Comparison of ENCODE assay signal across 8 mouse cellular contexts in the genomic region with DNA sequence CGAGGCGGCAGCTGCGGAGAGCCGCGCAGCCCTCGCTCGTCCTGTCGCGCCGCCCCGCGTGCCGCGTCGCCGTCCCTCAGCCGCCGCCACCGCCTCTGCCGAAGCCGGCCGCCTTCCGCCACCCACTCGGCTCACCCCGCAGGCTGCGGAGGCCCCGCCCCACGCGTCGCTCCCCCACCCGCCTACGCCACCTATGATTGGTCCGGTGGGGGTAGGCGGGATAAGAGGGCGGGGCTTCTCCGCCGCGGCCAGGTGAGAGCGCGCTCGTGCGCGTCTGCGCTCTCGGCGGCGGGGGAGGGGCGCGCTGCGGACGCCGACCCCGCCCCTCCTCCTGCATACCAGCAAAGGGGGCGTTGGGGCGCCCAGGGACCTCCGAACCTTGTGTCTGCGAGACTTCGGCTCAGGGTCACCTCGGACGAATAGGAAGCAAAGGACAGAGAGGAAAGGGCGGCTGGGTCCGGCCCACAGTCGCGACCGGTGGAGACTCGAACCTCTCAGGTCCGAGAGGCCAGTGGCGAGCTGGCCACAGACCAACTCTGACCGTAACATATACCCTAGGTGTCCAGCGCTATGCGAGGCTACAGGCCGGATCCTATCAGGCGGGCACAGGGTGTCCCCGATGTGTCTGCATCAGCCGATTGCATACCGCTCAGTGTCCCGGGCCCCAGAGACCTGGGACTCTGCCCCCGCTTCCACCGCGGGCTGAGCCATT. TPM values are rescaled to one million over a fixed set of nuclear protein-coding genes. Genes with fewer than 3 reads are reported as not detected.
A peak's percentile ranks its signal among the peaks of the same experiment; 100 is the strongest.
DNase-seq lines count a peak whose midpoint lies in the region; ATAC-seq and TF ChIP-seq lines count a peak whose summit lies in the region.

A gene (minus strand): TSS at position 141 of the 712 bp plus-strand sequence.

- H3K4me3 ChIP-seq in bone marrow, adult 2 months (replicated peaks; ENCODE audit: control insufficient read depth, low read depth, low read length), result peak within 1 kb of the TSS; percentile 87
- peak within 1 kb of the TSS; percentile 76 for H3K4me3 ChIP-seq in embryonic facial prominence, embryonic 14.5 days (ENCODE audit: low read depth, low read length)
- peak within 1 kb of the TSS; percentile 80 for H3K4me3 ChIP-seq in limb, embryonic 12.5 days (replicated peaks)
- H3K4me3 ChIP-seq in midbrain, embryonic 14.5 days (replicated peaks; ENCODE audit: low read depth, low read length), result peak within 1 kb of the TSS; percentile 68

- no peaks in the 10 kb centered on the region for H3K9me3 ChIP-seq in embryonic facial prominence, embryonic 14.5 days (ENCODE audit: control insufficient read depth, low read length)
- H3K9me3 ChIP-seq in limb, embryonic 12.5 days, result no peaks in the 10 kb centered on the region
- no peaks in the 10 kb centered on the region for H3K9me3 ChIP-seq in midbrain, embryonic 14.5 days (ENCODE audit: control insufficient read depth, low read length)

- ATAC-seq in embryonic facial prominence, embryonic 14.5 days (ENCODE audit: low read depth), result peak; percentile 95
- ATAC-seq in limb, embryonic 12.5 days (ENCODE audit: insufficient number of reproducible peaks, insufficient read depth, low FRiP score, low TSS enrichment, low read depth), result peak; percentile 93
- ATAC-seq in midbrain, embryonic 14.5 days (ENCODE audit: low FRiP score, low TSS enrichment), result peak; percentile 95

- TF ChIP-seq CTCF in bone marrow, adult 2 months (IDR thresholded peaks at IDR 0.05; ENCODE audit: control insufficient read depth, insufficient read depth, low read length), result no peak

- H3K4me1 ChIP-seq in bone marrow, adult 2 months (ENCODE audit: control insufficient read depth, insufficient read depth, low read length), result no peaks in the 10 kb centered on the region; the same call in 1 of the 2 replicates
- 0 out of 2 replicates have a peak, but pooled peaks cover 5% of the 10 kb centered on the region for H3K4me1 ChIP-seq in embryonic facial prominence, embryonic 14.5 days (ENCODE audit: control insufficient read depth, insufficient read depth, low read length)
- peaks cover 21% of the 10 kb centered on the region for H3K4me1 ChIP-seq in limb, embryonic 12.5 days (replicated peaks)
- H3K4me1 ChIP-seq in midbrain, embryonic 14.5 days (ENCODE audit: control insufficient read depth, insufficient read depth, low read length), result 0 out of 2 replicates have a peak, but pooled peaks cover 4% of the 10 kb centered on the region

- H3K9ac ChIP-seq in embryonic facial prominence, embryonic 14.5 days (ENCODE audit: low read depth, low read length), result peak within 1 kb of the TSS; percentile 84
- peak within 1 kb of the TSS; percentile 79 for H3K9ac ChIP-seq in limb, embryonic 12.5 days (replicated peaks)
- H3K9ac ChIP-seq in midbrain, embryonic 14.5 days (replicated peaks; ENCODE audit: low read length), result peak within 1 kb of the TSS; percentile 87

- peak; percentile 88 for DNase-seq in 416B (ENCODE audit: low read depth)
- DNase-seq in embryonic facial prominence, embryonic 14.5 days (ENCODE audit: low spot score), result peak; percentile 96
- peak; percentile 84 for DNase-seq in heart, adult 8-10 months (ENCODE audit: low spot score)
- DNase-seq in kidney, adult 8-10 months, result peak; percentile 91 to 92
- peak; percentile 97 for DNase-seq in midbrain, embryonic 14.5 days
- peak; percentile 84 for DNase-seq in spleen, adult 12 weeks (ENCODE audit: low spot score)

- H3K36me3 ChIP-seq in embryonic facial prominence, embryonic 14.5 days (ENCODE audit: control insufficient read depth, insufficient read depth, low read length), result no peaks in the 10 kb centered on the region
- H3K36me3 ChIP-seq in limb, embryonic 12.5 days, result no peaks in the 10 kb centered on the region
- no peaks in the 10 kb centered on the region for H3K36me3 ChIP-seq in midbrain, embryonic 14.5 days (ENCODE audit: control insufficient read depth, insufficient read depth, low read length)

- peak within 1 kb of the TSS; percentile 95 for H3K27ac ChIP-seq in bone marrow, adult 2 months (ENCODE audit: control insufficient read depth, insufficient read depth, low read depth, low read length, poor library complexity)
- H3K27ac ChIP-seq in embryonic facial prominence, embryonic 14.5 days (replicated peaks; ENCODE audit: low read depth, low read length), result peak within 1 kb of the TSS; percentile 86
- H3K27ac ChIP-seq in limb, embryonic 12.5 days, result peak within 1 kb of the TSS; percentile 73
- peak within 1 kb of the TSS; percentile 95 for H3K27ac ChIP-seq in midbrain, embryonic 14.5 days (replicated peaks; ENCODE audit: low read depth, low read length)

- WGBS in bone marrow, adult 2 months, result 1% methylated on average over 80 of the region's 80 CpGs
- 0% methylated on average over 36 of the region's 80 CpGs for WGBS in embryonic facial prominence, embryonic 14.5 days
- WGBS in limb, embryonic 12.5 days, result 1% methylated on average over 64 of the region's 80 CpGs
- under 1% methylated on average over 79 of the region's 80 CpGs for WGBS in midbrain, embryonic 14.5 days

- peak within 1 kb of the TSS; percentile 80 for H3K4me2 ChIP-seq in embryonic facial prominence, embryonic 14.5 days (ENCODE audit: low read depth, low read length)
- peak within 1 kb of the TSS; percentile 90 for H3K4me2 ChIP-seq in limb, embryonic 12.5 days
- peak within 1 kb of the TSS; percentile 75 for H3K4me2 ChIP-seq in midbrain, embryonic 14.5 days (ENCODE audit: low read length)

- peak; percentile 76; the same call in 1 of the 2 replicates for TF ChIP-seq POLR2A in bone marrow, adult 2 months (IDR thresholded peaks at IDR 0.05; ENCODE audit: borderline replicate concordance, control insufficient read depth, low read depth, low read length)

- H3K27me3 ChIP-seq in embryonic facial prominence, embryonic 14.5 days (replicated peaks; ENCODE audit: control insufficient read depth, insufficient read depth, low read length), result no peaks in the 10 kb centered on the region
- H3K27me3 ChIP-seq in limb, embryonic 12.5 days, result peaks cover 22% of the 10 kb centered on the region
- H3K27me3 ChIP-seq in midbrain, embryonic 14.5 days (ENCODE audit: control insufficient read depth, insufficient read depth, low read length), result peaks cover 3% of the 10 kb centered on the region; the same call in 1 of the 2 replicates

RNA-seq across cellular contexts. Expression of the gene that starts here (rescaled TPM):
- 9.6 and 10.9 TPM in 2 replicates for polyA plus RNA-seq in bone marrow, adult 2 months (2011; ENCODE audit: insufficient read depth, insufficient read length, low replicate concordance, missing spikeins)
- 15.3 and 17.2 TPM in 2 replicates for polyA plus RNA-seq in embryonic facial prominence, embryonic 14.5 days (2014; fragmentation: Nextera tagmentation; extraction: Ambion mirVana)
- total RNA-seq in heart, adult 8-10 months (2022), result 10 to 100 TPM; 16.7 to 20.8 (median 18.6) TPM
- polyA plus RNA-seq in limb, embryonic 12.5 days (2016; fragmentation: Nextera tagmentation; extraction: Ambion mirVana), result 11.5 and 13.0 TPM in 2 replicates
- 36.2 and 38.1 TPM in 2 replicates for polyA plus RNA-seq in midbrain, embryonic 14.5 days (2014; fragmentation: Nextera tagmentation; extraction: Ambion mirVana)

Comparison
In these comparisons a context has a peak if more than half of its experiments do, and no peak if none do; other contexts are left out.
1. Peak in every context shown above with its lines: DNase-seq, ATAC-seq, H3K4me3 ChIP-seq and H3K27ac ChIP-seq.